Mouse (Mus musculus) midbrain, embryonic 16.5 days (tissue): ENCODE results near the gene Nenf. TPM values are rescaled to one million over a fixed set of nuclear protein-coding genes. Genes with fewer than 3 reads are reported as not detected.

ENCODE experiments used
- ATAC-seq: fragments of 200-750 bp; cut with Nextera tagmentation; 2 replicates; pipeline ENCODE4 v1.8.0; 2017; ENCODE audit warnings: moderate TSS enrichment
- H3K27ac ChIP-seq: fragments of 300-500 bp; sonication (generic); 2 replicates; pipeline ENCODE4 v1.5.1; 2014; ENCODE audit warnings: mild to moderate bottlenecking, low read length, mixed read lengths
- H3K27me3 ChIP-seq: fragments of 300-500 bp; sonication (generic); 2 replicates; pipeline ENCODE4 v1.6.1; 2014; ENCODE audit warnings: low read depth, low read length, mixed read lengths; ENCODE audit not compliant: control insufficient read depth, insufficient read depth
- H3K36me3 ChIP-seq: fragments of 300-500 bp; sonication (generic); 2 replicates; pipeline ENCODE4 v1.6.1; 2014; ENCODE audit warnings: mild to moderate bottlenecking, low read length, moderate library complexity, mixed read lengths; ENCODE audit not compliant: control insufficient read depth, insufficient read depth
- H3K4me1 ChIP-seq: fragments of 300-500 bp; sonication (generic); 2 replicates; pipeline ENCODE4 v1.6.1; 2014; ENCODE audit warnings: mild to moderate bottlenecking, low read length, mixed read lengths; ENCODE audit not compliant: control insufficient read depth, insufficient read depth
- H3K4me2 ChIP-seq: fragments of 300-500 bp; sonication (generic); 2 replicates; pipeline ENCODE4 v1.6.1; 2014; ENCODE audit warnings: mild to moderate bottlenecking, low read length, mixed read lengths
- H3K4me3 ChIP-seq: fragments of 300-500 bp; sonication (generic); 2 replicates; pipeline ENCODE4 v1.5.1; 2014; ENCODE audit warnings: low read depth, mild to moderate bottlenecking, low read length, moderate library complexity, mixed read lengths
- H3K9ac ChIP-seq: fragments of 300-500 bp; sonication (generic); 2 replicates; pipeline ENCODE4 v1.6.1; 2014; ENCODE audit warnings: low read depth, low read length, mixed read lengths
- H3K9me3 ChIP-seq: fragments of 300-500 bp; sonication (generic); replicated peaks from 2 replicates; pipeline ENCODE4 v1.6.1; 2014; ENCODE audit warnings: mild to moderate bottlenecking, low read length, mixed read lengths; ENCODE audit not compliant: control insufficient read depth, poor library complexity, severe bottlenecking
- WGBS: fragments of 180-500 bp; shearing (Covaris S2); extraction: QIAGEN DNeasy Blood & Tissue Kit; methylation state at CpG from one replicate; pipeline ENCODE4 v1.1.7; 2014; 5-methylcytosine and 5-hydroxymethylcytosine counted together
- polyA plus RNA-seq: library from polyadenylated mRNA; unstranded; fragments of >200 nt; fragmentation: Nextera tagmentation; extraction: Ambion mirVana; gene quantifications from 2 replicates; pipeline ENCODE4 v1.2.1, GENCODE M21; 2015

Nenf gene
- polyA plus RNA-seq, 1 experiment from 2014 or later, result 139 TPM

DNA sequence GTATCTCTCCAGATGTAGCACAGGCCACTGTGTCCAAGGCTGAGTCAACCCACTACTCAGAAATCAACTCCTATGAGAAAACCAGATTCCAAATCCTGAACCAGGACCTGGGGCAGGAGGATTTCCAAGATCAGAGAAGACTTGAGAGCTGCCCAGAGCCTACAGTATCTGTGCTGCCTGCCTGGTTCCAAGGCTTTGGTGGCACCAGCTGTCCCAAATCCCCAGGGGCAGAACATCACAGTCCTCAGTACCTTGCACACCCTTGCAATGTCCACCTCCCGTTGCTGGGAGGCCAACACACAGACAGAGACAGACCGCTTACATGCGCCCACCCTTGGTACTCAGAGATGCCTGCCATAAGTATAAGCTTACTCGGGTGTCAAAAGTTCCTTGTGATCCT lies 19.7 kb downstream of the Nenf start:
- no peaks in the 10 kb centered on the region for H3K27me3 ChIP-seq
- WGBS, result 91% methylated on average over 4 of the region's 4 CpGs

GRCm38 (mm10) chr1:191296445-191296844 lies 21.5 kb downstream of the Nenf start:
- Histone ChIP-seq H3K4me1 (no peaks in the 10 kb centered on the region), H3K27me3 (no peaks in the 10 kb centered on the region), H3K9me3 (no peaks in the 10 kb centered on the region), H3K4me2 (no peak overlapping the region), H3K4me3 (no peak overlapping the region), H3K9ac (no peak overlapping the region), H3K27ac (no peak overlapping the region), H3K36me3 (no peaks in the 10 kb centered on the region)
- 63% methylated on average over 5 of the region's 5 CpGs for WGBS
- no peak for ATAC-seq

More for the DNA sequence above, 19.7 kb downstream of the Nenf start:
- no peak overlapping the region for H3K4me2 ChIP-seq
- H3K9me3 ChIP-seq, result no peaks in the 10 kb centered on the region
- no peaks in the 10 kb centered on the region for H3K36me3 ChIP-seq
- ATAC-seq, result no peak
- no peak overlapping the region for H3K9ac ChIP-seq
- H3K27ac ChIP-seq, result no peak overlapping the region
- no peak overlapping the region for H3K4me3 ChIP-seq
- H3K4me1 ChIP-seq, result no peaks in the 10 kb centered on the region

DNA sequence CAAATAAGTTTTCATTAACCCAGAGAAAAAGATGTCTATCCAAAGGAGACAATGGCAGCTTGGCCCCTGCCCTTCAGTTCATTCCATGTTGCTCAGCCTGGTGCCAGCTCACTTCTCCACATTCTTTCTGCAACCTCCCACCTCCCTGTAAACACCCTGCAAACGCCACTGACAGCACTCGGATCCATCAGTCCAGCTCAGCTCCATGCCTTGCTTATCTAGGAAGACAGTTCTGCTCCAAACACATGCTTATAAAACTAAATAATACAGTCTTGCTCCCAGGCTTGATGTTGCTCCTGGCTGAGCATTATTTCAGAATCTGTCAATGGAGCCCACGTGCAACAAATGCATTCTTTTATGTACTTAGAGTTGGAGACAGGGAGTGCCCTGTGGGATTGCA lies 22.2 kb downstream of the Nenf start:
- Histone ChIP-seq H3K27me3 (no peaks in the 10 kb centered on the region), H3K9me3 (no peaks in the 10 kb centered on the region), H3K4me2 (no peak overlapping the region), H3K9ac (no peak overlapping the region), H3K36me3 (no peaks in the 10 kb centered on the region), H3K4me1 (no peaks in the 10 kb centered on the region), H3K4me3 (no peak overlapping the region), H3K27ac (no peak overlapping the region)
- 43% methylated on average over 3 of the region's 3 CpGs for WGBS
- ATAC-seq, result no peak

DNA sequence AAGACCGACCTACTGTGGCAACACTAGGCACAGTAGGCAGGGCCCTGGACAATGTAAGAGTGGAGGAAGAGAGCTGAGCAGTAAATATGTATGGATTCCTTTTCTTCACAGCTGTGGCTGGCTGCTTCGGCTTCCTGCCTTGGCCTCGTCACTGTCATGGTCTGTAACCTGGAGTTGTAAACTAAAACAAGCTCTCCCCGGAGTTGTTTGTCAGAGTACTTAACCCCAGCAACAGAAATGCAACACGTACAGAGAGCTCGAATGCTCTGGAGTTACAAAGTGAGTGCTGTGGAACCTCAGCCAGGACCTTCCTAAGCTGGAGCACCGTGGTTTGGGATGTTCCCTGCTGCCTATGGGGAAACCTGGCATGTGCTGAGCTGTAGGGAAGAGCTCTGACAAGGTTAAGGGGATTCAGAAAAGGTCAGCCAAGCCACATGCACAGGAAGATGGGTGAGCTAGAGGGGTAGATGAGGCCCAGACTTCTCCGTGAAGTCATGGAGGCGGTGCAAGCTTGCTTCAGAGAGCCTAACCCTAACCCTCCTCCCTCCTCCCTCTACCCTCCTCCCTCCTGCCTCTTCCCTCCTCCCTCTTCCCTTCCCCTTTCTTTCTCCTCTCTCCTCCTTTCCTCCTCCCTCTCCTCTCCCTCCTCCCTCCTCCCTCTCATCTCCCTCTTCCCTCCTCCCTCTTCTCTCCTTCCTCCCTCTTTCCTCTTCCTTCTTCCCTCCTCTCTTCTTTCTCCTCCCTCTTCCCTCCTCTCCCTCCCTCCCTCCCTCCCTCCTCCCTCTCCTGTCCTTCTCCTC lies 23.8 kb downstream of the Nenf start:
- no peak overlapping the region for H3K4me2 ChIP-seq
- no peak for ATAC-seq
- H3K27me3 ChIP-seq, result no peaks in the 10 kb centered on the region
- no peaks in the 10 kb centered on the region for H3K36me3 ChIP-seq
- no peaks in the 10 kb centered on the region for H3K4me1 ChIP-seq
- no peak overlapping the region for H3K27ac ChIP-seq
- no peak overlapping the region for H3K9ac ChIP-seq
- WGBS, result 76% methylated on average over 9 of the region's 9 CpGs
- no peak overlapping the region for H3K4me3 ChIP-seq
- no peaks in the 10 kb centered on the region for H3K9me3 ChIP-seq

GRCm38 (mm10) chr1:191293051-191293450 lies 24.9 kb downstream of the Nenf start:
- Histone ChIP-seq H3K36me3 (no peaks in the 10 kb centered on the region), H3K4me3 (no peak overlapping the region), H3K27me3 (no peaks in the 10 kb centered on the region), H3K9ac (no peak overlapping the region), H3K9me3 (no peaks in the 10 kb centered on the region), H3K27ac (no peak overlapping the region), H3K4me2 (no peak overlapping the region), H3K4me1 (no peaks in the 10 kb centered on the region)
- ATAC-seq, result no peak
- WGBS, result 86% methylated on average over 2 of the region's 2 CpGs

GRCm38 (mm10) chr1:191292348-191292747 lies 25.6 kb downstream of the Nenf start:
- H3K36me3 ChIP-seq, result no peaks in the 10 kb centered on the region
- 62% methylated on average over 5 of the region's 5 CpGs for WGBS
- no peak for ATAC-seq

DNA sequence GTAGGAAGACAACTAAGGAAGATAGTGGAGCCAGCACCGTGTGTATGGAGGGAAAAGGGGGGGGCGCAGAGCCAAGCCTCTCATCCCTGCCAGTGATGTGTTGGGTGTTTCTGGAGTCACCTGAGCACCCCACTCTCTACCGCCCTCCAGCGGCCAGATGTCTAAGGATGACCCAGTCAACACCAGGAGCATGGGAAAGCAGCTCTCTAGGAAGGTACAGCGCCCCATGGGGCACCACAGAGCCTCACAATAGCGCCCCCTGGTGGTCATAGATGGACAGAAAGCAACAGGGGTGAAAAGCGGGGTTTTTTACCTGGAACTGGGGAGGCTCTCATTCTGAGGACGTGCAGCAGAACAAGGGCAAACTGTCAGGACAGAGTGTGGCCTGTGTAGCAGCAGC lies 29.2 kb downstream of the Nenf start:
- Histone ChIP-seq H3K4me2 (no peak overlapping the region), H3K9me3 (no peaks in the 10 kb centered on the region), H3K27me3 (no peaks in the 10 kb centered on the region), H3K36me3 (no peaks in the 10 kb centered on the region), H3K27ac (no peak overlapping the region), H3K4me1 (no peaks in the 10 kb centered on the region), H3K9ac (no peak overlapping the region), H3K4me3 (no peak overlapping the region)
- ATAC-seq, result no peak
- WGBS, result 28% methylated on average over 8 of the region's 8 CpGs

More at GRCm38 (mm10) chr1:191292348-191292747, 25.6 kb downstream of the Nenf start:
- Histone ChIP-seq H3K4me1 (no peaks in the 10 kb centered on the region), H3K27me3 (no peaks in the 10 kb centered on the region), H3K4me3 (no peak overlapping the region), H3K9ac (no peak overlapping the region), H3K9me3 (no peaks in the 10 kb centered on the region), H3K4me2 (no peak overlapping the region), H3K27ac (no peak overlapping the region)

GRCm38 (mm10) chr1:191284502-191284901 lies 33.5 kb downstream of the Nenf start:
- Histone ChIP-seq H3K4me3 (no peak overlapping the region), H3K9me3 (no peaks in the 10 kb centered on the region), H3K9ac (no peak overlapping the region), H3K36me3 (no peaks in the 10 kb centered on the region), H3K27ac (no peak overlapping the region), H3K27me3 (no peaks in the 10 kb centered on the region), H3K4me1 (no peaks in the 10 kb centered on the region), H3K4me2 (no peak overlapping the region)
- 88% methylated on average over 8 of the region's 8 CpGs for WGBS
- no peak for ATAC-seq

- Histone ChIP-seq H3K27me3 (no peaks in the 10 kb centered on the region), H3K9ac (no peak overlapping the region), H3K4me1 (no peaks in the 10 kb centered on the region), H3K36me3 (no peaks in the 10 kb centered on the region), H3K4me3 (no peak overlapping the region), H3K27ac (no peak overlapping the region), H3K9me3 (no peaks in the 10 kb centered on the region), H3K4me2 (no peak overlapping the region)
- 81% methylated on average over 13 of the region's 13 CpGs for WGBS
- no peak for ATAC-seq
Observed at GRCm38 (mm10) chr1:191283110-191284040, 34.6 kb downstream of the Nenf start.
